Mouse (Mus musculus): ENCODE measurements around the gene Ercc5. TPM values are rescaled to one million over a fixed set of nuclear protein-coding genes. Genes with fewer than 3 reads are reported as not detected.
A peak's percentile ranks its signal among the peaks of the same experiment; 100 is the strongest.

The Ercc5 gene
- polyA plus RNA-seq, 1 experiment from 2014 or later: 18.5 TPM

DNA sequence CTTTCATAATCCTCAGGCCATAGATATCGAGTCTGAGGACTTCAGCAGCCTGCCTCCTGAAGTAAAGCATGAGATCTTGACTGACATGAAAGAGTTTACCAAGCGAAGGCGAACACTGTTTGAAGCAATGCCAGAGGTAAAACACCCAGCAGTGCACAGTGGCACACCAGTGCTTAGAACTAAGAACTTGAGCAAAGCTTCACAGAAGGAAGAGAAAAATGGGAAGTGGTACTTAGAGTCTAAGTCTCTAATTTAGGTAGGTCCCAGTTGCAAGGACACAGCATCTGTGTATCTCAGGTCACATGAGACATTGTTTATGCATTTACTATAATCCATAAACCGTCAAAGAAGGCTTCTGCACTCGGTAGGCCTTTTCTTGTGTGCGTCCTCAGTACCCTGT is 14.3 kb downstream of the Ercc5 start:
- Histone ChIP-seq H3K27me3 (replicated peaks; ENCODE audit: control insufficient read depth, insufficient read depth, low read length) (no peaks in the 10 kb centered on the region), H3K36me3 (ENCODE audit: control insufficient read depth, insufficient read depth, low read length) (peaks cover 85% of the 10 kb centered on the region), H3K4me3 (ENCODE audit: low read depth, low read length) (no peak overlapping the region), H3K27ac (ENCODE audit: low read depth) (no peak overlapping the region), H3K4me1 (replicated peaks; ENCODE audit: control insufficient read depth, insufficient read depth, low read length) (no peaks in the 10 kb centered on the region), H3K4me2 (ENCODE audit: low read length) (no peak overlapping the region), H3K9me3 (ENCODE audit: control insufficient read depth, low read length) (no peaks in the 10 kb centered on the region), H3K9ac (ENCODE audit: low read length) (no peak overlapping the region)
- no peak for ATAC-seq (replicated peaks; ENCODE audit: low FRiP score, low TSS enrichment, low read depth)
- WGBS: 93% methylated on average over 6 of the region's 6 CpGs
- DNase-seq (ENCODE audit: low spot score): no peak

DNA sequence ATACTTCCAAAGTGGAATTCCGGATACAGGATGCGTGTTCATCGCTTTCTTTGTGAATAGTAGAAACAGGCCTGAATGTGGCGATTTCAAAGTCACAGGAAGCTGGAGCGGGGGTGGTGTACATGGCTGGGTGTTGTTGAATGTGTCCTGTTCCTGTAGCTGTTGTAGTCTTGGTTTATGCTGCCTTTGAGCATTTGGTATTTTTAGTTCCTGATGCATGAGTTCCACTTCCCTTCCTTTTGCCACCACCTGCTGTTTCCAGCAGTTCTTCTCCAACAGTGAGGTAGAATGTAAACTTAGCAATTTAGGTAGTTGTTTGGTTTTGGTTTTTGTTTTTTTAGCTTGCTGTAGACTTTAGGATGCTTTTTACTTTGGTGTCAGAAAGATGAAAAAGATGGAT is 14.8 kb downstream of the Ercc5 start:
- Histone ChIP-seq H3K27ac (ENCODE audit: low read depth) (no peak overlapping the region), H3K36me3 (ENCODE audit: control insufficient read depth, insufficient read depth, low read length) (peaks cover 91% of the 10 kb centered on the region), H3K4me3 (ENCODE audit: low read depth, low read length) (no peak overlapping the region), H3K9ac (ENCODE audit: low read length) (no peak overlapping the region), H3K9me3 (ENCODE audit: control insufficient read depth, low read length) (no peaks in the 10 kb centered on the region), H3K4me1 (replicated peaks; ENCODE audit: control insufficient read depth, insufficient read depth, low read length) (no peaks in the 10 kb centered on the region), H3K4me2 (ENCODE audit: low read length) (no peak overlapping the region), H3K27me3 (replicated peaks; ENCODE audit: control insufficient read depth, insufficient read depth, low read length) (no peaks in the 10 kb centered on the region)
- DNase-seq (ENCODE audit: low spot score) (no peak), ATAC-seq (replicated peaks; ENCODE audit: low FRiP score, low TSS enrichment, low read depth) (no peak)
- WGBS: 92% methylated on average over 5 of the region's 5 CpGs

- no peak overlapping the region for H3K4me2 ChIP-seq (ENCODE audit: low read length)
- no peak for DNase-seq (ENCODE audit: low spot score)
- H3K36me3 ChIP-seq (ENCODE audit: control insufficient read depth, insufficient read depth, low read length): peaks cover 70% of the 10 kb centered on the region
- no peaks in the 10 kb centered on the region for H3K4me1 ChIP-seq (replicated peaks; ENCODE audit: control insufficient read depth, insufficient read depth, low read length)
- H3K4me3 ChIP-seq (ENCODE audit: low read depth, low read length): no peak overlapping the region
- WGBS: 93% methylated on average over 3 of the region's 3 CpGs
- peaks cover 4% of the 10 kb centered on the region; the same call in 1 of the 2 replicates for H3K9me3 ChIP-seq (ENCODE audit: control insufficient read depth, low read length)
- no peaks in the 10 kb centered on the region for H3K27me3 ChIP-seq (replicated peaks; ENCODE audit: control insufficient read depth, insufficient read depth, low read length)
- no peak overlapping the region for H3K9ac ChIP-seq (ENCODE audit: low read length)
- no peak overlapping the region for H3K27ac ChIP-seq (ENCODE audit: low read depth)
- ATAC-seq (replicated peaks; ENCODE audit: low FRiP score, low TSS enrichment, low read depth): no peak
These were observed 20.4 kb downstream of the Ercc5 start for GRCm38 (mm10) chr1:44167859-44168383.

GRCm38 (mm10) chr1:44172656-44173055 is 25.1 kb downstream of the Ercc5 start:
- Histone ChIP-seq H3K4me1 (replicated peaks; ENCODE audit: control insufficient read depth, insufficient read depth, low read length) (no peaks in the 10 kb centered on the region), H3K9ac (ENCODE audit: low read length) (no peak overlapping the region), H3K27me3 (replicated peaks; ENCODE audit: control insufficient read depth, insufficient read depth, low read length) (no peaks in the 10 kb centered on the region), H3K36me3 (ENCODE audit: control insufficient read depth, insufficient read depth, low read length) (peaks cover 60% of the 10 kb centered on the region), H3K9me3 (ENCODE audit: control insufficient read depth, low read length) (peaks cover 4% of the 10 kb centered on the region; the same call in 1 of the 2 replicates), H3K27ac (ENCODE audit: low read depth) (no peak overlapping the region), H3K4me3 (ENCODE audit: low read depth, low read length) (no peak overlapping the region), H3K4me2 (ENCODE audit: low read length) (no peak overlapping the region)
- 95% methylated on average over 4 of the region's 4 CpGs for whole genome bisulfite sequencing
- no peak for ATAC-seq (replicated peaks; ENCODE audit: low FRiP score, low TSS enrichment, low read depth)
- no peak for DNase-seq (ENCODE audit: low spot score)

GRCm38 (mm10) chr1:44173903-44174302 is 26.4 kb downstream of the Ercc5 start:
- Histone ChIP-seq H3K4me2 (ENCODE audit: low read length) (no peak overlapping the region), H3K9me3 (ENCODE audit: control insufficient read depth, low read length) (peaks cover 4% of the 10 kb centered on the region; the same call in 1 of the 2 replicates), H3K27me3 (replicated peaks; ENCODE audit: control insufficient read depth, insufficient read depth, low read length) (no peaks in the 10 kb centered on the region), H3K36me3 (ENCODE audit: control insufficient read depth, insufficient read depth, low read length) (peaks cover 61% of the 10 kb centered on the region), H3K4me3 (ENCODE audit: low read depth, low read length) (no peak overlapping the region), H3K9ac (ENCODE audit: low read length) (no peak overlapping the region), H3K4me1 (replicated peaks; ENCODE audit: control insufficient read depth, insufficient read depth, low read length) (no peaks in the 10 kb centered on the region), H3K27ac (ENCODE audit: low read depth) (no peak overlapping the region)
- ATAC-seq (replicated peaks; ENCODE audit: low FRiP score, low TSS enrichment, low read depth) (no peak), DNase-seq (ENCODE audit: low spot score) (no peak)
- WGBS: 82% methylated on average over 8 of the region's 8 CpGs

- no peak for ATAC-seq (replicated peaks; ENCODE audit: low FRiP score, low TSS enrichment, low read depth)
- Histone ChIP-seq H3K27ac (ENCODE audit: low read depth) (no peak overlapping the region), H3K36me3 (ENCODE audit: control insufficient read depth, insufficient read depth, low read length) (peaks cover 60% of the 10 kb centered on the region), H3K4me2 (ENCODE audit: low read length) (no peak overlapping the region), H3K4me1 (replicated peaks; ENCODE audit: control insufficient read depth, insufficient read depth, low read length) (no peaks in the 10 kb centered on the region), H3K4me3 (ENCODE audit: low read depth, low read length) (no peak overlapping the region), H3K9me3 (ENCODE audit: control insufficient read depth, low read length) (no peaks in the 10 kb centered on the region), H3K9ac (ENCODE audit: low read length) (no peak overlapping the region), H3K27me3 (replicated peaks; ENCODE audit: control insufficient read depth, insufficient read depth, low read length) (no peaks in the 10 kb centered on the region)
- WGBS: 95% methylated on average over 5 of the region's 5 CpGs
- DNase-seq (ENCODE audit: low spot score): no peak
These were observed 30.5 kb downstream of the Ercc5 start for GRCm38 (mm10) chr1:44178086-44178485.

DNA sequence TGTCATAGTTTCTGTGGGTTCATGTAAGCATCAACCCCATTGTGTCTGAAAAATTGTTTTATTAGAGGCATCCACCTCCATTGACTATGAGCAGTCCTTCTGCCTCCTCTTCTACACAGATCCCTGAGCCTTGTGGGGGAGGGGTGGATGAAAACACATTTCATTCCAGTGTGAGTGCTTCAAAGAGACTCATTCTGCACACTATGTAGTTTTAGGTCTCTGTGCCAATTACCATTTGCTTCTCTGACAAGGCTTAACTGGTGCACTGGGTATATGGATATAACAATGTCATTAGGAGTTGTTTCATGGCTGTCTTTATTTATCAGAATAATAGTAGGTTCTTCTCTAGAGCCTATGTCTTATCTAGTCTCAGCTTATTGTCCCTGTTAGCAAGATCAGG is 38.9 kb downstream of the Ercc5 start:
- Histone ChIP-seq H3K9ac (ENCODE audit: low read length) (no peak overlapping the region), H3K27me3 (replicated peaks; ENCODE audit: control insufficient read depth, insufficient read depth, low read length) (no peaks in the 10 kb centered on the region), H3K27ac (ENCODE audit: low read depth) (no peak overlapping the region), H3K4me2 (ENCODE audit: low read length) (no peak overlapping the region), H3K4me1 (replicated peaks; ENCODE audit: control insufficient read depth, insufficient read depth, low read length) (no peaks in the 10 kb centered on the region), H3K36me3 (ENCODE audit: control insufficient read depth, insufficient read depth, low read length) (0 out of 2 replicates have a peak, but pooled peaks cover 2% of the 10 kb centered on the region), H3K4me3 (ENCODE audit: low read depth, low read length) (no peak overlapping the region), H3K9me3 (ENCODE audit: control insufficient read depth, low read length) (no peaks in the 10 kb centered on the region)
- ATAC-seq (replicated peaks; ENCODE audit: low FRiP score, low TSS enrichment, low read depth) (no peak), DNase-seq (ENCODE audit: low spot score) (no peak)

- peak overlapping the region; percentile 94 for H3K4me2 ChIP-seq (ENCODE audit: low read length)
- H3K27me3 ChIP-seq (replicated peaks; ENCODE audit: control insufficient read depth, insufficient read depth, low read length): 0 out of 2 replicates have a peak, but pooled peaks cover 3% of the 10 kb centered on the region
- 19% methylated on average over 47 of the region's 47 CpGs for WGBS
- H3K9ac ChIP-seq (ENCODE audit: low read length): 0 out of 2 replicates have a peak overlapping the region, but pooled peaks have one; percentile 31
- DNase-seq (ENCODE audit: low spot score) (peak; percentile 63), ATAC-seq (replicated peaks; ENCODE audit: low FRiP score, low TSS enrichment, low read depth) (peak; percentile 62; the same call in 1 of the 2 replicates)
- H3K27ac ChIP-seq (ENCODE audit: low read depth): no peak overlapping the region
- no peaks in the 10 kb centered on the region for H3K36me3 ChIP-seq (ENCODE audit: control insufficient read depth, insufficient read depth, low read length)
- H3K4me1 ChIP-seq (replicated peaks; ENCODE audit: control insufficient read depth, insufficient read depth, low read length): no peaks in the 10 kb centered on the region
- H3K9me3 ChIP-seq (ENCODE audit: control insufficient read depth, low read length): no peaks in the 10 kb centered on the region
- H3K4me3 ChIP-seq (ENCODE audit: low read depth, low read length): peak overlapping the region; percentile 47
These were observed 51.0 kb downstream of the Ercc5 start for GRCm38 (mm10) chr1:44198273-44199171.

All from intestine, embryonic 14.5 days (tissue).